Mouse (Mus musculus): ENCODE measurements at regions not wholly inside any gene's neighbourhood (a gene's known extent, or its start where the extent isn't known, plus 50 kb on each side); places are given as distances from the start of the nearest gene placed in this dataset.

- DNase-seq (ENCODE audit: extremely low spot score) = no peak
Measured at GRCm38 (mm10) chr11:110588280-110588679, 189.4 kb downstream of the Map2k6 start.

DNA sequence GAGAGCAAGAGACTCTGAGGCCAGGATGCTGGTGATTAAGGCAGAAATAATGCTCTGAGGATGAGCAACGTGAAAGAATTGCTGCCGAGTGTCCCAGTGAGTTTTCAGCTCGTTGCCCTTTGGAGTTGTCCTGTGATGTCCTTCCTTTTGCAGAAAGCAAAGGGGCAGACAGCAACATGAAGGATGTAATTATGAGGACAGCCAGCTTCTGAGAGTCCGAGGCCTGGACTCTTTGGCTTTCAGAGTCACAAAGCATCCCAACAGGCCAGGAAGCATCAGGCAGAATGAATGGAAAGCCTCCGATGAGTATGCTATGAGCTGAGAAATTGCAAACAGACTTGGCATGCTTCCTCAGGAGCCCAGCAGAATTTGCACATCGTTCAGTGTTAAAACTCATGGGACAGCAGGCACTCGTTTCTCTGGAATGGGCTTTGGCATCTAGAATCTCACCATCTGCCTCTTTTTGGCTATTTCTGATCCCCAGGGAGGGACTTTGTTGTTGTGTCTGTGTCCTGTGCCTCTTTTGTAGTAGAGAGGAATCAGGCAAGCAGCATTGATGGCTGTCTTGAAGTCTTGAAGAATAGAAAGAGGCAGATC lies 196.4 kb downstream of the Map2k6 start:
- no peak for DNase-seq (ENCODE audit: extremely low spot score)

- DNase-seq (ENCODE audit: extremely low spot score) = no peak
Measured at GRCm38 (mm10) chr11:110605041-110605882, 206.3 kb downstream of the Map2k6 start.

DNA sequence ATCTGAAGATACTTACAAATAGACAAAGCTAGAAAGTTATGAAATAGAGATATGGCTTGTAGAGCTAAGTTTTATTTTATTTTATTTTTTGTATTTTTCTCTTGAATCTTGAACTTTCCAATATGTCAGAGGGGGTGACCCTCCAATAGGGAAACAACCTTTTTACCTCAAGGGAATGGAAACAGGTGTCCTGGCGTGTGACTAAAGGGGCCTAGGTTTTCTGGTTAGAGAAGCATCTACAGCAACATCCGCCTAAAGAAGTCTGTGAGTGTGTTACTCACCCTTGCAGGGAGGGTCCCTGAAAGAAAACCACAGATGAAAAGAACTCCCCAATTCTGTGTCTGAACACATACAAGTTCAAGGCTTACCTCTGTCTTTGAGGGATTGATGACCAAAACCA lies 210.4 kb downstream of the Map2k6 start:
- DNase-seq (ENCODE audit: extremely low spot score) = no peak

- no peak for DNase-seq (ENCODE audit: extremely low spot score)
Measured at GRCm38 (mm10) chr11:110610831-110611230, 211.9 kb downstream of the Map2k6 start.

- no peak for DNase-seq (ENCODE audit: extremely low spot score)
Measured at GRCm38 (mm10) chr11:110632001-110632400, 233.1 kb downstream of the Map2k6 start.

DNA sequence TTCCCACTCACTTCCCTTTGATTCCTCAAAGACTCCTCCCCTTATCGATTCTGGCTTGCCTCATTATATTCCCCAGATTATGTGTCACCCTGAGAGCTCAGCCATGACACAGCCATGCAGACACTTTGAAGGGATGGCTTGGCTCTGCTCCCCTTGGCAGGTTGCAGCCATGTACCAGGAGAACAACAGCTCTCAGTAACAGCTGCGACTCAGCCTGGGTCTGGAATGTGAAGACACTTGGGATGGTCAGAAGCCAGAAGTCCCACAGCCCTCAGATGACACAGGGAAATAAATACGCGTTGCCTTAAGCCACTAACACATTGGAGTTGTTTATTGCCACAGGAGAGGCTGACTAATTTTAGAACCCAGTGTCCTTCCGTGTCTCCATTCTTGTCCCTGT lies 234.4 kb downstream of the Map2k6 start:
- no peak for DNase-seq (ENCODE audit: extremely low spot score)

GRCm38 (mm10) chr11:110642485-110642884 lies 243.6 kb downstream of the Map2k6 start:
- no peak for DNase-seq (ENCODE audit: extremely low spot score)

DNA sequence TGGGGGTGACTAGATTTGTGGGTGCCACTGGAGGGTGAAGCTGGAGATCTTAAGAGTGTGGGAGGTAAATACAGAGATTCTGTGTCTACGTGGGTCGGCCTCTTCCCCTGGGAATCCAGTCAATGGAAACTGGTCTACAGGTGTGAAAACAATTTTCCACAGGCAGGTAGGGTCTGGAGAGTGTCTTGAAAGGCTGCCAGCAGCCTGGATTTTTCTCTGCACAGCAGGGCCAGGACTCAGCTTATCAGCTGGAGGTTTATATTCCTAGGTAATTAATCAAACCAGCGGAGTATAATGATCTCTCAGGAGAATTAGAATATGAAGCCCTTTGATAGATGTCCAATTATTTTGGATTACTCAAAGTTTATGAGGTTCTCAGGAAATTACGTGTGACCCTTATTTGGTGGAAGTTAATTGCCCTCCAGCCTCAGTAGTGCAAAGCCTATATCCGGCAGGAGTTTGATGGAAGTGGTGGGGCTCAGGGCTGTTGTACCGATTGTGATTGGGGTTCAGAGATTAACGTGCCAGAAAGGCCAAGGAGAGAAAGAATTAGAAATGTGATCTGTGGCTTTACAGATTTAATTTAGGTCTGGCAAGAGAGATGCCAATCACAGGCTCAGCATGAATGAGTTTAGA lies 250.8 kb downstream of the Map2k6 start:
- no peak for DNase-seq (ENCODE audit: extremely low spot score)

- peak; percentile 9 for DNase-seq (ENCODE audit: extremely low spot score)
Measured at GRCm38 (mm10) chr11:110652068-110652467, 253.1 kb downstream of the Map2k6 start.

GRCm38 (mm10) chr11:110656524-110657156 lies 257.7 kb downstream of the Map2k6 start:
- DNase-seq (ENCODE audit: extremely low spot score) = no peak

- no peak for DNase-seq (ENCODE audit: extremely low spot score)
Measured at GRCm38 (mm10) chr11:110657854-110658253, 258.9 kb downstream of the Map2k6 start.

DNA sequence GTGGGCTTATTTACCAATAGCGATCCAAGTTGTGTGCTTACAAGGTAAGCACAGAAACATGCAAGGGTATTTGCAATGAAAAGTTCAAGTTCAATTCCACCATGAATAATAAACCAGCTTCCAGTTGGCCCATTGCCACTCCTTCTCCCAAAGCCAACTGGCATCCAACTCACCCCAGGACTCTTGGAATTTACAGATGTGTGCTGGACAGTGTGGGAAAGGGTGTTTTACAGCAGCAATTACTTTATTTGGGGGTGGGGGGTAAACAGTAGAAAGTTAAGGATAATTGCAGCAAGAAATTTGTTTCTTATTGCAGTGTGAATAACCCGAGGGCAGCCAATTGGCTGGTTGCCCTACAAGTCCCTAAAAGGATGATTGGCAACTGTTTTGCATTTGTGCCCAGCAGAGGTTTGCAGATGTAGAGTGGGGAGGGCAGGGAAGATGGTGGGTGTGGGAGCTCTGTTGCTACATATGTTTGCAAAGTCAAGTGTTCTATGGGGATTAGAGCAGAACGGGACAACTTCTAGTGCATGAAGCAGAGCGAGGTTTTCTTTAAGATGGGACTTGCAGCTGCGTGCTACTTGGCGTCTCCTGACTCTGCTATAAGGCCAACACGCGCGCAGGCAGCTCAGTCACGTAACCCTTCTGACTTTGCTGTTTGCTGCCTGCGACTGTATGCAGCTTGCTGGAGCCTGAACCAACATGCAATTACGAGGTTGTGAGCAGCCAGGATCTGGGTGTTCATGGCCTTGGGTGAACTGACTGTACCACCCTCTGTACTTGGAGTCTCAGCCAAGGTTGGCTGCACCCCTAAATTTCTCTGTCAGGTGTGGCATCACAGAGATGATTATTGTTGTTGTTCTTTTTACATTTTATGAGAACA lies 271.9 kb downstream of the Map2k6 start:
- DNase-seq (ENCODE audit: extremely low spot score) = no peak

DNA sequence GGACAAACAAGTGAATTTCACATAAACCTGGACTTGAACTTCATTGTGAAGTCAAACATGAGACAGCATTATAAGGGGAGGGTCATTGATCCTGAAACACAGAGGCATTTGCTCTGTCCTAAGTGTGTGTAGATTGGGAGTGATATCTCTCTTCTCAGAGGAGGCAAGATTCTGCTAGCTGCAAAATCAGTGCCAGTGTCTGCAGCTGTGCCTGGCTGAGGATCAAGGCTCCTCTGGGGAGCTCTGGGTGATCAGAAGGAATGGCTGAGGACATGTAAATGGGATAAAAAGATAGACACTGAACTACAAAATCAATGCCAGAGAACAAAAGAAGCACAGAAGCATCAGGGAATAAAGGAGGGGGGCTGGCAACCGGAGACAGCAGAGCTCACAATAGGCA lies 274.0 kb downstream of the Map2k6 start:
- no peak for DNase-seq (ENCODE audit: extremely low spot score)

DNA sequence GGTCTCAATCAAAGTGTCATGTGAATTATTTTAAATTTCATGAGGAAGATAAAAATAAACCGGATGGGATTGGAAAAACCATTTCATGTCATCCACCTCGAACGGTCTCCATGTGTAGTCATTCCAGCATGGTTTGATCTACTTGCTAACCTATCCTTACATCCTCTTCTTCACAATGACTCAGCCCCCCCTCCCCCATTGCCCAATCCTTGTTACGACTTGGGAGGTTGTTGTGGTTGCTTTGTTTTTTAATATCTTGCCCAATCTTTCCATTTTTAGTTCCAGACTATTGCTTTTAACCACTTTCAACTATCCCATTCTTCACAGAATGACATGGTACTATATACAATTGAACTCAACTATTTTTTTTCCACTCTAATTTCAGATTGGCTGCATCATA lies 275.0 kb upstream of the Kcnj16 start:
- no peak for DNase-seq (ENCODE audit: extremely low spot score)

DNA sequence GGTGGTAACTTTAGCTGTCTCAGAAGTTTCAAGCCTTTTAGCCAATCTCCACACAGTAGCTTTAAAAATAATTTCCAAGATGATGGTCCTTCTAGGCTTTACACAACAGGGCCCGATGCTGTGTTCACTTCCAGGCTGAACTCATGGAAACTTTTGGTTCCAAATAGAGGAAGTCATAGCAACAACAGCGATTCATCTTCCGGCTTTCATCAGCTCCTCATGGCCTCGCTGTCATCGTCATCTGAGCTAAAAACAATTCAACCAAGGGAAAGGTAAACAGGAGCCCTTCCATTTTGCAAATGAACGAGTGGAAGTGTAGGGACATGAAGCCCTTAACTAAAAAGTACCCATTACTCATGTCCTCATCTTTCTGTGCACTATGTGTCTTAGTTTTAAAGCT lies 270.8 kb upstream of the Kcnj16 start:
- no peak for DNase-seq (ENCODE audit: extremely low spot score)

GRCm38 (mm10) chr11:110698342-110698741 lies 269.5 kb upstream of the Kcnj16 start:
- DNase-seq (ENCODE audit: extremely low spot score) = no peak

GRCm38 (mm10) chr11:110700976-110701375 lies 266.9 kb upstream of the Kcnj16 start:
- DNase-seq (ENCODE audit: extremely low spot score) = no peak

GRCm38 (mm10) chr11:110702119-110702518 lies 265.7 kb upstream of the Kcnj16 start:
- DNase-seq (ENCODE audit: extremely low spot score) = no peak

DNA sequence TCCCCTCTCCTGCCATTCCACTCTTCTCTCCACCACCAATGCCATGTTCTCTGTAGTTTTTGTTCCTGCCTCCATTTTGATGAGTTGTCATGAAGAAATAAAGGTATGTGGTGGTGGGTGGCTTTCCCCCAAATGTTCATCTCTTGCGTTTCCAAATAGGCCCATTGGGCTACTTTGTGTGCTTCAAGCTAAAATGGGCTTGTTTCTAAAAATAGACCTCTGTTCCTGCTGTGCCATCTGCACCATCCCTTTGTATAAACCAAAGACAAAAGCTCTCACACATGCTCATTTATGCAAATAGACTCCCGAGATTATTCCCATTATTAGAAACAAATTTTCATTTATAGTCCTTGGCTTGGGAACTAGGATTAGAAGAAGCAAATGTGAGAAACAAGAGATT lies 264.3 kb upstream of the Kcnj16 start:
- DNase-seq (ENCODE audit: extremely low spot score) = no peak

GRCm38 (mm10) chr11:110707328-110707727 lies 260.5 kb upstream of the Kcnj16 start:
- DNase-seq (ENCODE audit: extremely low spot score) = no peak
